Mouse (Mus musculus) yolk sac, embryonic 10.5 days (tissue): ENCODE measurements around the gene Klhl2.

Source experiments
- DNase-seq: peaks from one replicate; pipeline ENCODE4 v3.0.0-alpha.2; 2017; ENCODE audit warnings: low spot score

The Klhl2 gene

DNA sequence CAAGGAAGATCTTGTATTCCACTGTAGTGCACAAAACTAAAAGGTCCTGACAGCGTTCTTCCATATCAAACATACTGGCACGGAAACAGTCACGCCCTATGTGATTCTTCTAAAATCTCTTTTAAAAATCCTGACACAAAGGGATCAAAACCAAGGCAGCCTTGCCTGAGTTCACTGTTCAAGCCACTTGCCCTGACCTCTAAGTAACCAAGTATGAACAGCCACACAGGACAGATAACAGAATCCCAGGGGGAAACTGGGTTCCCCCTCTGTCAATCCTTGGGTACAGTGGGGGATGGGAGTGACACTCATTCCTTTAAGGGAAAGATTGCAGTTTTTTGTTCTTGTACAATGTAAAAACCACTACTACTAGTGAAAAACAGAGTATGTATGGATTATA is 19.9 kb downstream of the Klhl2 start:
- DNase-seq = no peak

DNA sequence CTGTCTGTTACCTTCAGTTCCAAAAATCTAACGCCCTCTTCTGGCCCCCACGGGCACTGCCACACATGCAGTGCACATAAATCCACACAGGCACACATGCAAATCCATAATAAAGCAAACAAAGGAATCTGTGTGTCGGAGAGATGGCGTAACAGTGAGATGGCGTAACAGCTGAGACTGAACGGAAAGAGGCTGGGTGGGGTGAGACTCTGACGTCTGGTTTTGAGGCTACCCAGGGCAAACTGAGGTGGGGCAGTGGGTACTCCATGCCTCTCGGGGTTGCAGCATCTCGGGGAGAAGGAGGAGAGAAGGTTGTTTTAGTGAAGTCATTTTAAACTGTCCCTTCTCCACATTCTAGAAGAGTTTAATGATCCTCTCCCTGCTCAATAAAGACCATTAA is 20.4 kb downstream of the Klhl2 start:
- no peak for DNase-seq

DNA sequence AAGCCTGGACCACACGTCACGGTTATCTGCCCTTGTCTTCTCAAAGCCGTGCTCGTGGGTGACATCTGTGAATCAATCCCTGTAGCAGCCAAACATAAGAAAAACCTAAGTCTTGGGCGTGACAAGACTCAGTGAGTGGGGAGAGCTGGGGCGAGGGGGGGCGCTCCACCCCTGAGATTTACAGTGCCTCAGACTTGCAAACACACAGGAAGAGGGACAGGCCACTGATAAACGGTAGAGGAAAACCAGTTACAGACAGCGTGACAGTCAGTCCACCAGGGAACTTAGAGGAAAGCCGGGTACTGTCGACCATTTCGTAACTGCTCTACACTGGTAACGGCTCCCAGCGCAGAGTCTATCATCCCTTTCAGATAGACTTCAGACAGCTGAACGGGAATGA is 21.4 kb downstream of the Klhl2 start:
- DNase-seq = no peak

DNA sequence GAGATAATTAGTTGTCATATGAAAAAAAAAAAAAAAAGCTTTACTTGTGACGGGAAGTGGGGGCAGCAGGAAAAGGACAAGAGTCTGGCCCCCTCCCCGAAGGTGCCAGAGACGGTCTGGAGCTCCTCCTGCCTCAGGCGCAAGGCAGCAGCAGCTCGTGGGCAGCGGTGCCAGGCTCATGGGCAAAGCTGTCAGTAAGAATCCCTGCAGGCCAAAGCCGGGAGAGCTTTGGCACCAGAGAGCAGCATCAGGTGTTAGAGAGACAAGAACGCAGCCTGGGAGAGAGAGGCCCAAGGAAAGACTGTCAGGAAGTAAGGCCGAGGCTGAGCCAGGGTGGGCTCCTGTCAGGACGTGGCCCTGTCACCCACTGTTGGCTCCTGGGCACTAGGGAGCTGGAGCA is 22.5 kb downstream of the Klhl2 start:
- DNase-seq = no peak

DNA sequence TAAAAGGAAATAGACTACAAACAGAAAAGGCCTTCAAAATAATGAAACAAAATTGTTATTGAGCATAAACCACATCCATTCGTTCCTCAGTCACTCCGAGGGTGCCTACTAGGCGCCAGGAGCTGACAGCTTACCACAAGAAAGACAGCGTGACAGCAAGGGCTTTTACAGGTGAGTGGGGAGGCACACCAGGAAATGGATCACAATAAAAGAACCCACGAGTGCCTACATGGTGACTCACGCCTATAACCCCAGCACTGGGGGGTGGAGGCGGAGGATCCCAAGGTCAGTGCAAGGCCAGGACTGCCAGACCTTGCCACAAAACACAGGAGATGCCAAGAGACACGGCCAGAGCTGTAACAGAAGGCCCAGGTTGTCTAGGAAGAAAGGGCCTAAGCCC is 23.4 kb downstream of the Klhl2 start:
- DNase-seq = no peak

DNA sequence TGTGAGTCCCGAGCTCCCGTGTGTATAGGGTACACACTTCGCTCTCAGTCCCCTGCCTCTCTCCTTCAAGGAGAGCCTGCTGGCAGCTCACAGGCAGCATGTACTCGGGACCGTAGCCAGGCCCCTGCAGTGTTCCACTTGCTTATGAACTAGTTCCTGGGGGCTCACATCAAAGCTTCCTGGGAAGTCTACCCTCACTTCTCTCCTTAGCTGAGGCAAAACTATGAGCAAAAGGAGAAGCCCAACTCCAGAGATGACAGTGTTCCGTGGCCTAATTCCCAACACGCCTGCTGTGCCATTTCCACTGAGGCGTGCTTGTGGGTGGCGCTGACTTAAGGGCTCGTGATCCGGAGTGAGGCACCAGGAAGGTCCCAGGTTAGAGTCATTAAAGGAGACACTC is 25.9 kb downstream of the Klhl2 start:
- DNase-seq = no peak

DNA sequence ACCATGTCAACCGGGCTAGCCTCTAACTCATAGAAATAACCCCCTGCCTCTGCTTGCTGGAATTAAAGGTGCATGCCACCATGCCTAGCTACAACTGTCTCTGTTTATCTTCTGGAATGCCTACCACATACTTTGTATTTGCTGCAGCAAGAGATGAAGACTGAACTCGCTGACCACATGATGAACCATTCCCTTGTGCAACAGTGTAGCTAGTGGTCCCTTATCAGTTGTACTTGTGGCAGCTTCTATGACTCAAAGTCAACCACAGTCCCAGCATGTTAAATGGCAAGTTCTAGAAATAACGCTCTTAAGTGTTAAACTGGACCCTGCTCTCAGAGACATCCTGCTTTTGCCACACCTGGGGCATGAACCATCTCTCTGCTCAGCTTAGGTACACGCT is 28.9 kb downstream of the Klhl2 start:
- no peak for DNase-seq

DNA sequence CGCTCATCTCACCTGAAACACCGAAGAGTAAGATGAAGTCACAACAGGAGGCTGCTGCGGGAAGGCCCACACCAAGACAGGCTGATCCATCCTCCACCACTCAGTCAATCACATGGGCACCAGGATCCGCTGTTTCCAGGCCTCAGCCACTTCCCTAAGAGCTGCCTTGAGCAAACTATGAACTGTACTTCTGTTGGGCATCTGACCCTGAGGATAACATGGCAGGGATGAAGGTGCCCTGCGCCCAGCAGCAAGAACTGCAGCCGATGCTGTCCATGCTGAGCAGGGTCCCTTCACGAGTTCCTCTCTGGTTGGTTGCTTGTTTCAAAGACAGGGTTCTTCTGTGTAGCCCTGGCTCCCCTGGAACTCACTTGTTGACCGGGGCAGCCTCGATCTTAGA is 38.0 kb downstream of the Klhl2 start:
- no peak for DNase-seq

DNA sequence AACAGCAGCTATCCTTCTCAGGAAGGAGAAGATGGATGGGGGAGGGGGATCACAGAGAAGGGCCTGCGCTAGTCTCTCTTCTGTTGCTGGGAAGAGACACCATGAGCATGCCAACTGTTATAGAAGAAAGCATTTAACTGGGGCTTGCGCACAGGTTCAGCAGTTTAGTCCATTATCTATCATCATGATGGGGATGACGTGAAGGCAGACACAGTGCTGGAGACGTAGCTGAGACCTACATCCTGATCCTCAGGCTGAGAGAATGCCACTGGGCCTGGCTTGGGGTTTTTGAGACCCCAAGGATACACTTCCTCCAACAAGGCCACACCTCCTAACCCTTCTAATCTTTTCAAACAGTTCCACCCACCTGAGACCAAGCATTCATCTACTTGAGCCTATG is 38.7 kb downstream of the Klhl2 start:
- DNase-seq = no peak

DNA sequence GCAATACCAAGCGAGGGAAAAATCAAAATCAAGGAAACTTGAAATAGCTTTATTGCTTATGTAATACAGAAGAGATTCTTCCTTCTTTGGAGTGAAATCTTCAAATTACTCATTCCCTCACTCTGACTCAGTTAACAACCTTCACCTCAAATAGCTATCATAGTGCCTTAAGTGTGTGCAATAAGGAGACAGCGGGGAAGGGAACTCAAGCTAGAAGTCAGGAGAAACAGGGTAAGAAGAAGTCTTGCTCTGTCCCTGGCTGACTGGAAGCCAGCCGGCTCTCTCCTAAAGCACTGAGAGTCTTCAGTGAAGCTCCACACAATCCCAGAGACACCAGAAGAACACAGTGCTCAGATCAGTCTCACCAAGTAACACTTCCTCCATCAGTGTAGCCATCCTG is 43.3 kb downstream of the Klhl2 start:
- DNase-seq = no peak

DNA sequence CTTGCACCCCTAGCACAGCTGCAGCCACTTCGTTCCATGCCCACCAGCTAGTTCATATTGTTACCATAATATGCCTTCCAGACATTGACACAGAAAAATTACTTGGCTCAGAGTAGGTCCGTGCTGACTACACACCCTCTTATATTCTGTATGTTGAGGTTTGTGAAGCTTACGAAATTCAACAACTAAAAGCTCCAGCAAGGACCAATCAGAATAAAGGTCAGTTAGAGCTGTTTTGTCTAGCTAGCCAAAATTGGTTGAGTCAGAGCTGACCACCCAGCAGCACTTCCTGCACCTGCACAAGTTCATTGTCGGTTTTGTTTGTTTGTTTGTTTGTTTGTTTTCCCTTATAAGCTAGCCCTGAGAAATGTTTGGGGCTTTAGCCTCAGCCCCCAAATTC is 44.8 kb downstream of the Klhl2 start:
- DNase-seq = no peak

DNA sequence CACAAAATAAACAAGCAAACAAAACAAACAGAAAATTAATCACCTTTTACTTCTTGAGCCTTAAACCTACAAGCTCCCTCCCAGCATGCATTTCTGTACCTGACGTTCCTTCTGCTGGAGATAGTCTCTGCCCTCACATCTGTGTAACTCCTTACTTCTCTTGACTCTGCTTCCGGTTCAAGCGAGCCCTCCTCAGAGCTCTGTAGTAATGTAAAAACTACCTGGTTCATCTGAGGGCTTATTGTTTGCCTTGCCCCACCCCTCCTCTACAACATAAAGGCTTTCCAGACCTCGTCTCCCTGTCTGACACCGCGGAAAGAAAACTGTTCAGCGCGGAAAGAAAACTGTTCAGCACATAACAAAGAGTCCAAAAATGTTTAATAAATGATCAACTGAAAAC is 50.5 kb downstream of the Klhl2 start:
- no peak for DNase-seq

DNA sequence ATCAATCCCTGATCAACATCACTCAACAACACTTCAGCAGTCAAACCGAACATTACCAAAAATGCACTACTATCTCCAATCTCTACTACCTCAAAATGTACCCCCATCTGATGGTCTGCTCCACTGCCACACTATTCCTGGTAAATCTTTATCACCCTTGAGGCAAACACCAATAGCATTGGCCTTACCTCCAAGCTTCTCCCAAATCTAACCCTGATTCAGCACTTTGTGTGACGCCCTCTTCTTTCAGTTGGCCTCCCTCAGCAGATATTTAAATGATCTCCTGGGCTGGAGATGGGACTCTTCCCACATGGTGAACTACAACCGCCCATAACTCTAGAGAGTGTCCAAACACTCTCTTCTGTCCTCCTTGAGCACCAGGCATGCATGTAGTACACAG is 51.3 kb downstream of the Klhl2 start:
- no peak for DNase-seq

DNA sequence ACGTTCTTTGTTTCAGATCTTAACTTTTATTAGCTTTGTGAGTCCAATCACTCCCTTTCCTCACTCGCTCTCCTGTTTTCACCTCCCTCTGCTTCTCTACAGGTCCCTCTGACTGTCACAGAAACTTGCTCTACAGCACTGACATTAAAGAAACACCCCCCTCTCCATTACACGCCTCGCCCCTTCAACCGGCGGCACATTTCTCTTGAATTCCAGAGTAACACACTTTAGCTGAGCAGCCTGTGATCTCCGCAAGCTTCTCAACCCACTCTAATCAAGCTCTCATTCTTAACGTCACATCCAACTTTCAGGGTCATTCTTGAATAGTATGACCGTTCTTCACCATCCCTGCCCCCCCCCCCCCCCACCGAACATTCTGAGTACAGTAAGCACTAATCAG is 52.1 kb downstream of the Klhl2 start:
- no peak for DNase-seq

DNA sequence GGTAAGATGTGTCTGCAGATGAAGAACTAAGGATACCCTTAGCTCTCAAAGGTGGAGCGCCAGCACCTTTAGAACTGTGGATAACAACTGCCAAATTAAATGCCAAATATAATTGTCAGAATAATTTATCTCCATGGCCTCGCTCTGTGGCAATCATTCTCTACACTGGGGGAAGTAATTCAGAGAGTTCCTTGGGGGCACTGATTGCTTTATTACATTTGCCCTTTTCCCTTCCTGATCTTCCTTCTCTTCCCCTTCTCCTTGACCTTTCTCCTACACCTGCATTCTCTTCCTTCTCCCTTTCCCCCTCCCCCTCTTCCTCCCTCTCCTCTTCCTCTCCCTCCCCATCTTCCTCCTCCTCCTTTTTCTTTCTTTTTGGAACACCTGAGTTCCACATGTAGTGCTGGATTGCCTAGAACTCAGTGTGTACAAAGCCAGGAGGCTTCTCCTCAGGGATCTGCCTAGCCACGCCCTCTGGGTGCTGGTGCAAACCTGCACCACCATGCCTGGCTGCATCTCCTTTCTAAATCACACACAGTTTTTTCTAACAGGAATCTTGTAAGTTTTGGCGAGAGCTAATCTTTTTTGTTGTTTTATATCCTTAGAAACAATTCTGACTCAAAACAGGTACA is 58.5 kb downstream of the Klhl2 start:
- DNase-seq = no peak

DNA sequence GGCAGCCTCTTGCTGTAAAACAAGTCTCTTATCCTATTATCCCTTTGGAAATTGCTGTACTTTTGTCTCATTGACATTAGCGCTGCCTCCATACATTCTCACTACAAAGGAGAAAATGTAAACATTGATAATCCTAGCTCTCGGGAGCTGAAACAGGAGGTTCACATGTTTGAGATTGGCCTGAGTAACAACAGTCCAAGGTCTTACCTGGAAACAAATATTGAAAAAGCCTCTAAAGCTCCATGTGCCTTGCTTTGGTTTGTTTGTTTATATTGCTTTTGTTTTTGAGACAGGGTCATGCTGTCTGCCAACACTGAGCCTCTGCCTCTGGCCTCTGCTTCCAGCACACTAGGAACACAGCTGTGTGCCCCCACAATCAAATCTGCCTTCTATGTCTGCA is 59.4 kb downstream of the Klhl2 start:
- DNase-seq = peak; percentile 45

DNA sequence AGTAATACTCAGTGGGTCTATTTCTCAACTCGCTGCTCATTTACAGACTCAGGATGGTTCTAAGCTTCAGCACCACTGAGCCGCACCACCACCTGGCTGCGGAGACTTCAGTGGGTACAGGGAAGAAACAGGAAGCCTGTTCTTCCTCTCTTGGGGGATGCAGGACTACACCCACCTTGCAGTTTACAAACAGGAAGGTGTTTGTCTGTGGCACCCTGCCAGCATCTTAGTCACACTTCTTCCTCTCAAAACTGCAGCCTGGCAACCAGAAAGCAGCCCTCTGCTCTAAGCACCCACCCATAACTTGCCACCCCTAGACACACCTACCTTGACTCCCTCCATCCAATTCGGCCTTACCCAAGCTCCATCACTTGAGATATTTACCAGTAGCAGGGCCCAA is 61.1 kb downstream of the Klhl2 start:
- no peak for DNase-seq

DNA sequence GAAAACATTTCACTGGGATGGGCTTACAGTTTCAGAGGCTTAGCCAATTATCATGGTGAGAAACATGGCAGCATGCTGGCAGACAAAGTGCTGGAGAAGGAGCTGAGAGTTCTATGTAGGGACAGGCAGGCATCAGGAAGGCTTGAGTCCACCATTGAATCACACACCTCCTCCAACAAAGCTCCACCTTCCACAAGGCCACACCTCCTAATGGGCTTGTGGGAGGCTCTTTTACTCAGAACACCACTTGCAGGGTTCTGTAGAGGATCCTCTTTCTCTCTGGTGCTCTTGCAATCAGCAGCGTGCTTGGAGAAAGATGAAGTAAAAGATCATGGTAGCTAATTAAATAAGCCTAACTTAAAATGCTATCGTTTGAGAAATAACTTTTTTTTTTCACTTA is 63.0 kb downstream of the Klhl2 start:
- no peak for DNase-seq

DNA sequence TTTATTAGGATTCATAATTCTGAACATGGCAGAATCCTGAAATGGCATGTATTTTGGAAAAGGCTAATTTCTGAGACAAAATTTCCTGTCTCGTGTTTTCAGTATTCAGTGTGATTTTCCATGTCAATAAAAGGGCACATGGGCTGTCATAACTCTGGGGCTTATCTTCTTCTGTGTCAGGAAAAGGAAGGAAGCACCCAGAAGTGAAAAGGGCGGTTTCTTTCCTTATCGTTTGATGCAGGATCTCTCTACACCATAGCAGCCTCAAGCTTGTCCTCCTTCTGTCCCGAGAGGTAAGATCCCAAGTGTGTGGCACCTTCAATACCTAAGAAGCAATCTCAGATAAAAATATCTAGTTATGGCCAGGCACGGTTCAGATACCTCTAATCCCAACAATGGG is 65.6 kb downstream of the Klhl2 start:
- DNase-seq = no peak

DNA sequence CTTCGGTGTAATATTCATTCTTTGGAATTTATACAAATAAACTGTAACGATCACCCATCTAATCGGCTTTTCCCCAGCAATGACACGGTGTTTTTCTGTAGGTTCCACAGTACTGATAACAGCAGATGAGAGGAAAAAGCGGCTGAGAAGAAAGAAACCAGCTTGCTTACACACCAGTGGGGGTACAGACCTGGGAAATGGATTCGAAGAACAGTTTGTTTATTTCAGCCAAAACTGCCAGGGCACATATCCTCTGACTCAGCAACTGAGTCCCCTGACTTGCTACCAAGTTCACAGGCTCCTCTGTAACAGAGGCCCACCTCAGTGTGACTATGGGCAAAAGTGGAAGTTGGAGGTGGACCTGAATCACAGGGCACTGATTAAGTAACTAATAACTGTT is 67.9 kb downstream of the Klhl2 start:
- no peak for DNase-seq

DNA sequence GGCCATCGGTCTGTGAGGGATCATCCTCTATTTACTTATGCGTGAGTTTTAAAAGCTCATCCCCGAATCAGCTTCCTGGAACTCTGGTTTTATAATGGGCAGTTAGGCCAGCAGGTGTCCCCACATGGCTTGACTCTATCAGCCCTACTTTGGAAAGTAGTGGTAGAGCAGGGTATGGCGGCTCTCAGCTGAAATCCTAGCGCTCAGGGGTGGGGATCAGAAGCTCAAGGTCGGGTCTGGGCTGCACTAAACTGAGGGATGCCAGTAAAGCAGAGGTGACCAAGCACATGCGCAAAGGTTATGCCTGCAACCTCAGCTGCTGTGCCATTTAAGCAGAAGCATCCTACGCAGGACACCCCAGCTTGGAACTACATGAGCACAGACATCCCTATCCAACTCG is 71.9 kb downstream of the Klhl2 start:
- DNase-seq = no peak

DNA sequence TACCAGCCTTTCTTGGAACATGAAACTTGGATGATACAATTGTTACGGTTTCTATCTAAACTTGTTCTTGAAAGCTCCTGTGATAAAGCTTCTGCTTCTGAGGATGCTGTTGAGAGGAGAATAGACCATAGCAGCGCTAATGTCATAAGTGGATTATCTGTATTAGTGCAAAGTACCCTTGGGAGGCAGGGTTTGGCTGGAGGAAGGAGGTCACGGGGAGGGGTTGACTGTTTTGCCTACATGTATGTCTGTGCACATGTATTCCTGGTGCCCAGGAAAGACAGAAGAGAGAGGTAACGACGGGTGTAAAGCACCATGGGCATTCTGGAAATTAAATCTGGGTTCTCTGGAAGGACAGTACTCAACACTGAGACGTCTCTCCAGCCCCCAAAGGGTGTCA is 75.7 kb downstream of the Klhl2 start:
- DNase-seq = no peak

DNA sequence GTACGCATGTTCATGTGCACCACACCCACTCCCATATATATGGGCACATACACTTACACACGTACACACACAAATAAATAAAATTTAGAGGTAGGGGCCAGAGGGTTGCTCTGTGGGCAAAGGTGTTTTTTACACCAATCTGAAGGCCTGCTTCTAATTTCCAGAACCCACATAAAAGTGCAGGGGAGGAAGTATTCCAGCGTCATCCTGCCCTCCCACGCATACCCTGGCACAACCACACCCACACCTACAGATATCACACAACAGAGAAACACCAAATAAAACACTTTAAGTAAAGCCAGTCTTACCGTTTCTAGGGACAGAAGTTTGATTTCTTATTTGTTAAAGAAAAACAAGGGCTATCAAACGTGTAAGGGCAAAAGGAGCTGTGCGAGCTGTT is 79.0 kb downstream of the Klhl2 start:
- no peak for DNase-seq

DNA sequence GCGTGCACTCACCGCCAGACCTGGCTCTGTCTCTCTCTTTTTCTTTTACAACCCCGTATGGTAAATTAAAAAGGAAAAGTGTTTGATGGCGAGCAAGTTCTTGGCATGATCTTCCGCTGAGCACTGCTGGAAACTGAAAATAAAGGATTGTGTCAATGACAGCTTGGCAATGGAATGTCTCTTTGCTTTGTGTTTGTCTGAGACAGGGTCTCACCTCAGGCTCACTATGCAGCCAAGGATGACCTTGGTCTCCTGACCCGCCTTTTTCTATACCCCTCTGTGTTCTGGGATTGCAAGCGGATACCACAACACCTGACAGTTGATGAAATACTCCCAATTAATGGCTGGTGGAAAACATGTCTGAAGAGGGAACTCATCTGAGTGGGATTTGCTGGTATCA is 80.2 kb downstream of the Klhl2 start:
- no peak for DNase-seq

DNA sequence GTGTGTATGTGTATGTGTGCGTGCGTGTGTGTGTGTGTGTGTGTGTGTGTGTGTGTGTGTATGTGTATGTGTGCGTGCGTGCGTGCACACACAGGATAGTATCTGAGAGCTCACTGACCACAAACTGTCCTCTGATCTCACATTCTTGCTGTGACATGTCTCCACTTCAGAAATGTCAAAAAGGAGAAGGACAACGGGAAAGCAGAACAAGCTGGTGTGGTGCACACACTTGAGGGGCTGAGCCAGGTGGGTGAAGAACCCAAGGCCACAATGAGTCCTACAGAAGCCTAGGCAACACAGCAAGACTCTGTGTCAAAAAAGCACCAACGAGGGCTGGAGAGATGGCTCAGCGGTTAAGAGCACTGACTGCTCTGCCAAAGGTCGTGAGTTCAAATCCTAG is 81.2 kb downstream of the Klhl2 start:
- DNase-seq = no peak
